Mouse (Mus musculus) ES-E14 (cell line): Measurements from ENCODE around the gene Cep72. TPM values are rescaled to one million over a fixed set of nuclear protein-coding genes. Genes with fewer than 3 reads are reported as not detected.
"Not testable (repeated sequence)": the region's sequence is repeated elsewhere in the genome, so short reads cannot be mapped to it uniquely, and the experiment has no call there.

Experiments used
- DNase-seq: peaks from one replicate; pipeline ENCODE4 v3.0.0-alpha.2; 2013; ENCODE audit warnings: low read depth, low spot score
- H3K27ac ChIP-seq: 2 replicates; pipeline ENCODE4 v1.5.1; 2012; ENCODE audit warnings: low read depth, mild to moderate bottlenecking, low read length, moderate library complexity, mixed read lengths; ENCODE audit not compliant: poor library complexity, insufficient read depth, severe bottlenecking
- H3K36me3 ChIP-seq: 2 replicates; pipeline ENCODE4 v1.6.1; 2012; ENCODE audit warnings: mild to moderate bottlenecking, low read length, moderate library complexity, mixed read lengths; ENCODE audit not compliant: control insufficient read depth, poor library complexity, insufficient read depth, severe bottlenecking
- H3K4me1 ChIP-seq, 2 experiments: fragments of 150-350 bp in 1 of 2; sonication (generic) in 1 of 2; 2 replicates each; pipeline ENCODE4 v1.6.1; 2012; ENCODE audit warnings: low read length in 2 of 2, mild to moderate bottlenecking in 1 of 2, mixed read lengths in 1 of 2; ENCODE audit not compliant: control insufficient read depth in 2 of 2, insufficient read depth in 2 of 2, poor library complexity in 1 of 2
- H3K4me3 ChIP-seq, 2 experiments: fragments of 150-350 bp in 1 of 2; sonication (generic) in 1 of 2; 2 replicates each; pipeline ENCODE4 v1.5.1; 2012; ENCODE audit warnings: low read length in 2 of 2, low read depth in 1 of 2, mild to moderate bottlenecking in 1 of 2, mixed read lengths in 1 of 2; ENCODE audit not compliant: insufficient read depth in 1 of 2, poor library complexity in 1 of 2, severe bottlenecking in 1 of 2
- H3K9ac ChIP-seq: 2 replicates; pipeline ENCODE4 v1.6.1; 2012; ENCODE audit warnings: low read depth, mild to moderate bottlenecking, low read length, mixed read lengths; ENCODE audit not compliant: poor library complexity, insufficient read depth, severe bottlenecking
- H3K9me3 ChIP-seq: fragments of 150-350 bp; sonication (generic); 2 replicates; pipeline ENCODE4 v1.6.1; 2012; ENCODE audit warnings: low read depth, mild to moderate bottlenecking, low read length; ENCODE audit not compliant: control insufficient read depth, insufficient read depth
- CHD2 ChIP-seq: IDR thresholded peaks from 2 replicates; pipeline ENCODE4 v1.6.1; 2014; ENCODE audit warnings: mild to moderate bottlenecking, low read depth, low read length, inconsistent platforms
- HCFC1 ChIP-seq: IDR thresholded peaks from 2 replicates; pipeline ENCODE4 v1.6.1; 2012; ENCODE audit warnings: low read length, inconsistent platforms, borderline replicate concordance; ENCODE audit not compliant: insufficient read depth
- MAFK ChIP-seq: IDR thresholded peaks from 2 replicates; pipeline ENCODE4 v1.6.1; 2014; ENCODE audit warnings: mild to moderate bottlenecking, low read depth, low read length, inconsistent platforms; ENCODE audit not compliant: insufficient read depth
- ZC3H11A ChIP-seq: IDR thresholded peaks from 2 replicates; pipeline ENCODE4 v1.6.1; 2012; ENCODE audit warnings: low read depth, mild to moderate bottlenecking, inconsistent platforms, low read length, borderline replicate concordance
- ZNF384 ChIP-seq: IDR thresholded peaks from 2 replicates; pipeline ENCODE4 v1.6.1; 2012; ENCODE audit warnings: low read depth, low read length, inconsistent platforms
- in situ Hi-C, 2 experiments: fragments of 600-800 bp; cut with MboI; formaldehyde crosslinking; loops; one replicate each; pipeline ENCODE4 v1.15.1; 2025; ENCODE audit warnings: low sequenced_read_pairs in 2 of 2, inconsistent platforms in 1 of 2; ENCODE audit not compliant: unreplicated experiment in 2 of 2
- total RNA-seq: library from RNA; depleted of rRNA; stranded (reverse); fragments of 300-350 nt; gene quantifications from 2 replicates; pipeline ENCODE4 v1.2.3, GENCODE M21; 2012

The Cep72 gene
- total RNA-seq, 1 experiment = 7.6 TPM

DNA sequence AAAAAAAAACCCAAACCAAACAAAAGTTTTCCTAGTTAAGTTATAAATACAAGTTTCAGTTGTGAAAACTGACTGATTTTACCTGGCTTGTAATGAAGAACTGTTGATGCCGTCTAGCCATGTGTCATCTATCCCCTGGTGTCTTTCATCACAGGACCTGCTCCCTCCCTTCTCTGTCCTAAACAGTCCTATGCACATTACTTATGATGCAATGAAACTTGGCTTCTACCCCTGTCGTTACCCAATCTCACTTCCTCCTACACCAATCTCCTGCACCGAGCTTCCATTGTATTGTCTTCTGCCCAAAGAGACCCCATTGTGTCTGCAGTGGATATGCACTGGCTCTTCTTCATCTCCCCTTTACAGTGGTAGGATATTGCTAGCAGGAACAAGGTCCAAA, 28.2 kb upstream of the Cep72 start:
- in situ Hi-C loops = no loop called here
- H3K4me3 ChIP-seq = no peak overlapping the region
- no peaks in the 10 kb centered on the region for H3K36me3 ChIP-seq
- no peak for TF ChIP-seq ZNF384
- no peak for TF ChIP-seq CHD2
- TF ChIP-seq MAFK = no peak
- no peak for TF ChIP-seq HCFC1
- TF ChIP-seq ZC3H11A = no peak
- H3K4me1 ChIP-seq = no peaks in the 10 kb centered on the region
- H3K9ac ChIP-seq = no peak overlapping the region
- H3K27ac ChIP-seq = no peak overlapping the region
- H3K9me3 ChIP-seq = no peaks in the 10 kb centered on the region
- DNase-seq = no peak

DNA sequence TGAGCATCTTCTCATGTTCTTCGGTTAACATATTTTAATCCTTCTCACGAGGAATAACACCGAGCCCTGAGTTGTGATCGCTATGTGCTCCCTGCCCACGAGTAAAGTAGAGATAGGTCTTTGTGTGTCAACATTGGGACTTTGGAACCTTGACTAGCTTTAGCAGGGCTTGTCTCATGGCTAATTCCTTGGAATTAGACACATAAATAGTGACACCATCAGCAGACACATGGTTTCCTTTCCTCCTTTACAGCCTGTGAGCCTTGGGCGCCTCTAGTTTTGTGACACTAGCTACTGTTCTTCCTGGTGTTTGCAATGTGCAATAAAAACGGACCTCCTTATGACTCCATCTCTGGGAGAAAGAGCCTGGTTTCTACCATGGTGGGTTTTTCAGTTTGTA, 11.3 kb upstream of the Cep72 start:
- H3K4me3 ChIP-seq = no peak overlapping the region
- no peak for TF ChIP-seq ZC3H11A
- no peak for TF ChIP-seq CHD2
- no peak for TF ChIP-seq HCFC1
- no peak for TF ChIP-seq ZNF384
- TF ChIP-seq MAFK = no peak
- in situ Hi-C loops = no loop called here
- no peaks in the 10 kb centered on the region for H3K4me1 ChIP-seq
- H3K27ac ChIP-seq = no peak overlapping the region
- DNase-seq = no peak
- no peak overlapping the region for H3K9ac ChIP-seq
- no peaks in the 10 kb centered on the region for H3K9me3 ChIP-seq
- H3K36me3 ChIP-seq = no peaks in the 10 kb centered on the region

DNA sequence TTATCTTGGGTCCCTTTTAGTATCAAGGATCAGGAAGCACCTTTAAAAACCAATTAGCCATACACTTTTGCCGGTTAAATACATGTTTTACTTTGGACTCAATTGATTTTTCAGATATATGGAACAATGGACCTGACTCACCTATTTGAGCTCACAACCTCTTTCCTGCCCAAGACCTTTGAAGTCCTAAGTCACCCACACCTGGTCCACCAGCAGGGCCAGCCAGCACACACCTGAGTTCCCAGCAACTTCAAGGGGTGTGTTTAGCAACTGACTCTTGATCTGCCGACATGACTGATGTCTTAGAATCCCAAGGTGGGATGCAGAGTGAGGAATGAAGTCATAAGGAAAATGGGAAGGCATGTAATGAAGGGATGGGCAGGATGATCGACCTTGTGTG, 9.6 kb upstream of the Cep72 start:
- DNase-seq = no peak
- Histone ChIP-seq H3K36me3 (no peaks in the 10 kb centered on the region), H3K27ac (no peak overlapping the region), H3K4me1 (no peaks in the 10 kb centered on the region), H3K4me3 (no peak overlapping the region), H3K9ac (no peak overlapping the region), H3K9me3 (no peaks in the 10 kb centered on the region)
- in situ Hi-C loops = no loop called here
- no peak for TF ChIP-seq CHD2
- TF ChIP-seq HCFC1 = no peak
- TF ChIP-seq ZNF384 = no peak
- no peak for TF ChIP-seq MAFK
- no peak for TF ChIP-seq ZC3H11A

DNA sequence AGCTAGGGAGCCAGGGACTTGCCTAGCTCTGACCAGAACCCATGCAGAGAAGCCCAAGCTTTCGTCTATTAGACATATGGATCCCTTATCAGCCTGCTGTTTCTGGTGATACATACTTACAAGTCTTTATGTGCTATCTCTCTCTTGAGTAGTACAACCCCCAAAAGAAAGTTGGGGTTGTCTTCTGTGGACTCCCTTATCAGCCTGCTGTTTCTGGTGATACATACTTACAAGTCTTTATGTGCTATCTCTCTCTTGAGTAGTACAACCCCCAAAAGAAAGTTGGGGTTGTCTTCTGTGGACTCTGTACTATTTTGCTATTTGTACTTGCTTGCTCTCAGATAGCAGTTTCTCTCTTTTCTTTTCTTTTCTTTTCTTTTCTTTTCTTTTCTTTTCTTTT, 9.1 kb upstream of the Cep72 start:
- H3K9me3 ChIP-seq, H3K4me1 ChIP-seq, H3K36me3 ChIP-seq, H3K4me3 ChIP-seq, H3K27ac ChIP-seq, H3K9ac ChIP-seq, in situ Hi-C loops, DNase-seq: not testable (repeated sequence)

DNA sequence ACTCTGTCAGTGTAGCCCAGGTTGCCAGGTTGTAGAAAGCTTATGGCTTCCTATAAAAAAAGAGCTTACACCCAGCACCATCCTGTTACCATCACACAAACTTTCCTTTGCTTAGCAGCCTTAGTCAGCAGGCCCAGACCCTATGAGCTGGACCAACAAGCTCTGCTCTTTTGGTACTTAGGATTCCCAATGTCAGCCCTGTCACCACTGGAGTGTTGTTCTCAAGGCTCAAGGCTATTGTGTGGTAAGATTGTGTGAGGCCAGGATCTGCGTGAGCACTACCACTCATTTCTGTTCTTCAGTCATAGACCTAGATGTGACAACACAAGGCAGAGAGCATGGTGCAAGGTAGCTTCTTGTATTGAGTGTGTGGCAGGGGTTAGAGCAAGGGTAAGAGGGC, 4.5 kb upstream of the Cep72 start:
- Histone ChIP-seq H3K4me1 (no peaks in the 10 kb centered on the region), H3K4me3 (no peak overlapping the region), H3K27ac (no peak overlapping the region), H3K9ac (no peak overlapping the region), H3K36me3 (no peaks in the 10 kb centered on the region), H3K9me3 (no peaks in the 10 kb centered on the region)
- in situ Hi-C loops = no loop called here
- TF ChIP-seq CHD2 (no peak), ZC3H11A (no peak), HCFC1 (no peak), ZNF384 (no peak), MAFK (no peak)
- DNase-seq = no peak
